Mouse (Mus musculus) C2C12 (cell line): ENCODE results near the gene Nes.

Source experiments
- CTCF ChIP-seq: IDR thresholded peaks from one replicate; pipeline ENCODE4 v1.5.1; 2011; ENCODE audit not compliant: control insufficient read depth, insufficient read depth, insufficient read length
- MYOD1 ChIP-seq: IDR thresholded peaks from one replicate; pipeline ENCODE4 v1.6.1; 2011; ENCODE audit warnings: low read depth; ENCODE audit not compliant: control insufficient read depth, insufficient read length
- MYOG ChIP-seq: IDR thresholded peaks from one replicate; pipeline ENCODE4 v1.6.1; 2011; ENCODE audit not compliant: control insufficient read depth, insufficient read length; ENCODE audit errors: extremely low read depth
- USF1 ChIP-seq: IDR thresholded peaks from one replicate; pipeline ENCODE4 v1.6.1; 2011; ENCODE audit warnings: low read depth, mild to moderate bottlenecking, control low read depth, moderate library complexity

GRCm38 (mm10) chr3:87952440-87952839 is 18.4 kb upstream of the Nes start:
- TF ChIP-seq CTCF (no peak), MYOG (no peak), MYOD1 (no peak), USF1 (no peak)
